Mouse (Mus musculus): ENCODE measurements at regions not wholly inside any gene's neighbourhood (a gene's known extent, or its start where the extent isn't known, plus 50 kb on each side); places are given as distances from the start of the nearest gene placed in this dataset.

DNA sequence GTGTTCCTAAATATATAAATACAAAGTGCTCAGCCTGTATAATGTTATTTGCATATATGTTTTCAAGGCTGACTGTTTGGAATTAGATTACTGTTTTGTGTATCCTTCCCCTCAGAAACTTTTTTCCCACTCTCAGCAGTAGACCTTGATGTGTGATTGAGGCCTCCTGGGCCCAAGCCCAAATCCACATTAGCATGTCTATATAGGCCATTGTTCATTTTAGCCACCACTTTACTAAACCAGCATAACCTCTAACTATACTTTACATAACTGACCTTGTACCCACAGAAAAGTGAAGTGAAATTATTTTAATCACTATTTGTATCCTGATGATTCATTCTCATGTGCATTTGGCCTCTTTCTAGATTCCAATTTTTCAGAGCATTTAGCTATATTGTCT lies 349.0 kb downstream of the Tecrl start:
- TF ChIP-seq CTCF (conservative IDR thresholded peaks at IDR 0.05; ENCODE audit: low read length) (no peak), NANOG (IDR thresholded peaks at IDR 0.05; ENCODE audit: borderline replicate concordance, low read length) (peak; percentile 30; the same call in 1 of the 2 replicates)
